Mouse (Mus musculus): ENCODE data around the gene Serpina11.

DNA sequence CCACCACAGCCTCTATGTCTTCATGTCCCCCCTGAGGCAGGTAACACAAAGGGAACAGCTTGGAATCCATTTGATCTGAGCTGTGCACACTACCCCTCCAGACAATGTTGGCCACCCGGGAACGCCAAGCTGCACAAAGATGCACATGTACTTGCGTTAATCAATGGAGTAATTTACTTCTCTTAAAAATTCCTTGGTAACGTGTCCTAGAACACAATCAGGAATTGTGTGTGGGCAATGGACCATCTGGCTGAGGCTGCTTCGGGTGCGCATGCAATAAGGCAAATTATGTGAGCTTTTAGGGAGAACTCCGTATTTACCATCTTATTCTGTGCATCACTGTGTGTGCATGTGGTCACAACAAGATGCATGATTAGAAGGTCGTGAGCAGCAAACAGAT lies 9.9 kb upstream of the Serpina11 start:
- TF ChIP-seq POLR2A (IDR thresholded peaks at IDR 0.05; ENCODE audit: borderline replicate concordance, control insufficient read depth, low read depth, low read length) (no peak), CTCF (IDR thresholded peaks at IDR 0.05; ENCODE audit: control insufficient read depth, insufficient read depth, low read length) (no peak)

All from bone marrow, adult 2 months (tissue).